Mouse (Mus musculus): ENCODE results near the gene Gm10577. TPM values are rescaled to one million over a fixed set of nuclear protein-coding genes. Genes with fewer than 3 reads are reported as not detected.
A peak's percentile ranks its signal among the peaks of the same experiment; 100 is the strongest.

Gm10577 gene
- polyA plus RNA-seq, 1 experiment from 2014 or later: not detected

GRCm38 (mm10) chr4:101026995-101027394 lies 6.5 kb upstream of the Gm10577 start:
- Histone ChIP-seq H3K4me2 (replicated peaks) (no peak overlapping the region), H3K36me3 (no peaks in the 10 kb centered on the region), H3K9ac (no peak overlapping the region), H3K4me3 (no peak overlapping the region), H3K9me3 (peaks cover 13% of the 10 kb centered on the region), H3K27me3 (no peaks in the 10 kb centered on the region), H3K4me1 (no peaks in the 10 kb centered on the region), H3K27ac (no peak overlapping the region)
- WGBS: 78% methylated on average over 2 of the region's 2 CpGs
- ATAC-seq (ENCODE audit: low FRiP score, low read depth): no peak

GRCm38 (mm10) chr4:101026566-101026965 lies 6.1 kb upstream of the Gm10577 start:
- 82% methylated on average over 5 of the region's 5 CpGs for WGBS
- no peak overlapping the region for H3K27ac ChIP-seq
- ATAC-seq (ENCODE audit: low FRiP score, low read depth): no peak

GRCm38 (mm10) chr4:101017806-101018205 lies 2.7 kb downstream of the Gm10577 start:
- Histone ChIP-seq H3K4me1 (0 out of 2 replicates have a peak, but pooled peaks cover 3% of the 10 kb centered on the region), H3K9me3 (peaks cover 8% of the 10 kb centered on the region), H3K27me3 (no peaks in the 10 kb centered on the region), H3K36me3 (no peaks in the 10 kb centered on the region), H3K4me2 (replicated peaks) (no peak overlapping the region), H3K9ac (no peak overlapping the region), H3K4me3 (no peak overlapping the region), H3K27ac (no peak overlapping the region)
- 90% methylated on average over 4 of the region's 4 CpGs for WGBS
- ATAC-seq (ENCODE audit: low FRiP score, low read depth): no peak

More at GRCm38 (mm10) chr4:101026566-101026965, 6.1 kb upstream of the Gm10577 start:
- Histone ChIP-seq H3K36me3 (no peaks in the 10 kb centered on the region), H3K9ac (no peak overlapping the region), H3K4me2 (replicated peaks) (no peak overlapping the region), H3K4me1 (no peaks in the 10 kb centered on the region), H3K27me3 (no peaks in the 10 kb centered on the region), H3K4me3 (no peak overlapping the region), H3K9me3 (peaks cover 13% of the 10 kb centered on the region)

- H3K36me3 ChIP-seq: peaks cover 30% of the 10 kb centered on the region
- ATAC-seq (ENCODE audit: low FRiP score, low read depth): no peak
- no peak overlapping the region for H3K27ac ChIP-seq
- H3K4me2 ChIP-seq (replicated peaks): no peak overlapping the region
- H3K4me1 ChIP-seq: no peaks in the 10 kb centered on the region
- H3K27me3 ChIP-seq: no peaks in the 10 kb centered on the region
- no peak overlapping the region for H3K9ac ChIP-seq
- 83% methylated on average over 4 of the region's 4 CpGs for WGBS
- peaks cover 6% of the 10 kb centered on the region; the same call in 1 of the 2 replicates for H3K9me3 ChIP-seq
- no peak overlapping the region for H3K4me3 ChIP-seq
These were observed 11.4 kb downstream of the Gm10577 start for GRCm38 (mm10) chr4:101009092-101009491.

GRCm38 (mm10) chr4:101008362-101008769 lies 12.1 kb downstream of the Gm10577 start:
- no peak for ATAC-seq (ENCODE audit: low FRiP score, low read depth)
- no peak overlapping the region for H3K9ac ChIP-seq
- 75% methylated on average over 5 of the region's 5 CpGs for WGBS
- H3K9me3 ChIP-seq: peaks cover 6% of the 10 kb centered on the region; the same call in 1 of the 2 replicates
- no peaks in the 10 kb centered on the region for H3K4me1 ChIP-seq
- no peak overlapping the region for H3K4me2 ChIP-seq (replicated peaks)
- H3K4me3 ChIP-seq: no peak overlapping the region
- no peaks in the 10 kb centered on the region for H3K27me3 ChIP-seq
- H3K36me3 ChIP-seq: peaks cover 38% of the 10 kb centered on the region
- no peak overlapping the region for H3K27ac ChIP-seq

GRCm38 (mm10) chr4:101002961-101003360 lies 17.5 kb downstream of the Gm10577 start:
- no peak for ATAC-seq (ENCODE audit: low FRiP score, low read depth)
- Histone ChIP-seq H3K4me1 (no peaks in the 10 kb centered on the region), H3K9me3 (no peaks in the 10 kb centered on the region), H3K4me3 (no peak overlapping the region), H3K27me3 (no peaks in the 10 kb centered on the region), H3K4me2 (replicated peaks) (no peak overlapping the region), H3K36me3 (peaks cover 72% of the 10 kb centered on the region), H3K9ac (no peak overlapping the region), H3K27ac (no peak overlapping the region)
- 95% methylated on average over 16 of the region's 16 CpGs for WGBS

GRCm38 (mm10) chr4:101001073-101001472 lies 19.4 kb downstream of the Gm10577 start:
- WGBS: 85% methylated on average over 6 of the region's 6 CpGs
- no peak overlapping the region for H3K27ac ChIP-seq
- H3K4me3 ChIP-seq: no peak overlapping the region
- peaks cover 67% of the 10 kb centered on the region for H3K36me3 ChIP-seq
- H3K4me2 ChIP-seq (replicated peaks): no peak overlapping the region
- no peak for ATAC-seq (ENCODE audit: low FRiP score, low read depth)
- no peaks in the 10 kb centered on the region for H3K9me3 ChIP-seq
- 0 out of 2 replicates have a peak, but pooled peaks cover 6% of the 10 kb centered on the region for H3K4me1 ChIP-seq
- no peaks in the 10 kb centered on the region for H3K27me3 ChIP-seq
- H3K9ac ChIP-seq: no peak overlapping the region

- Histone ChIP-seq H3K4me1 (0 out of 2 replicates have a peak, but pooled peaks cover 6% of the 10 kb centered on the region), H3K36me3 (peaks cover 67% of the 10 kb centered on the region), H3K4me3 (no peak overlapping the region), H3K27me3 (no peaks in the 10 kb centered on the region), H3K9ac (no peak overlapping the region), H3K4me2 (replicated peaks) (no peak overlapping the region), H3K27ac (no peak overlapping the region), H3K9me3 (no peaks in the 10 kb centered on the region)
- WGBS: 87% methylated on average over 3 of the region's 3 CpGs
- no peak for ATAC-seq (ENCODE audit: low FRiP score, low read depth)
These were observed 19.9 kb downstream of the Gm10577 start for GRCm38 (mm10) chr4:101000622-101001021.

- Histone ChIP-seq H3K4me2 (replicated peaks) (no peak overlapping the region), H3K36me3 (peaks cover 74% of the 10 kb centered on the region), H3K4me1 (0 out of 2 replicates have a peak, but pooled peaks cover 6% of the 10 kb centered on the region), H3K27ac (no peak overlapping the region), H3K9me3 (no peaks in the 10 kb centered on the region), H3K27me3 (no peaks in the 10 kb centered on the region), H3K9ac (no peak overlapping the region), H3K4me3 (no peak overlapping the region)
- WGBS: 82% methylated on average over 8 of the region's 8 CpGs
- no peak for ATAC-seq (ENCODE audit: low FRiP score, low read depth)
These were observed 21.6 kb downstream of the Gm10577 start for GRCm38 (mm10) chr4:100998906-100999305.

DNA sequence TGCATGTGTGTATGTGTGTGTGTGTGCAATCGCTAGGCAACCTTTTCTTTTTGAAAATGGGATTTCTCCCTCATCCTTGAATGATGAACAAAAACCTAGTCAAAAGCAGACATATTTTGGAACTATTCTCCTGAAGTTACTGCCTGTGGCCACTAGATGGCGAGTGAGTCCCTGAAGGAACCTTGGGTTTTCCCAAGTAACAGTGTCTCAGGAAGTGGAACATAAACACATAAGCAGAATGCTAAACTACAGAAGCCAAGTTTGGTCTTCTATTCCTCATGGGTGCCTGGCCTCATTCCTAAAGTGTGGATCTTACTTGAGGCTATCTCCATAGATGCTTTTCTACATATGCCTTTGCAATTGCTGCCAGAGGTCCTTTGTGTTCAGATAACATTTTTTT lies 22.4 kb downstream of the Gm10577 start:
- no peak; the same call in 1 of the 2 replicates for ATAC-seq (ENCODE audit: low FRiP score, low read depth)
- Histone ChIP-seq H3K4me2 (replicated peaks) (no peak overlapping the region), H3K4me1 (0 out of 2 replicates have a peak, but pooled peaks cover 6% of the 10 kb centered on the region), H3K9ac (no peak overlapping the region), H3K36me3 (peaks cover 74% of the 10 kb centered on the region), H3K9me3 (no peaks in the 10 kb centered on the region), H3K27me3 (no peaks in the 10 kb centered on the region), H3K27ac (0 out of 2 replicates have a peak overlapping the region, but pooled peaks have one; percentile 7), H3K4me3 (no peak overlapping the region)
- 25% methylated on average over 2 of the region's 2 CpGs for WGBS

DNA sequence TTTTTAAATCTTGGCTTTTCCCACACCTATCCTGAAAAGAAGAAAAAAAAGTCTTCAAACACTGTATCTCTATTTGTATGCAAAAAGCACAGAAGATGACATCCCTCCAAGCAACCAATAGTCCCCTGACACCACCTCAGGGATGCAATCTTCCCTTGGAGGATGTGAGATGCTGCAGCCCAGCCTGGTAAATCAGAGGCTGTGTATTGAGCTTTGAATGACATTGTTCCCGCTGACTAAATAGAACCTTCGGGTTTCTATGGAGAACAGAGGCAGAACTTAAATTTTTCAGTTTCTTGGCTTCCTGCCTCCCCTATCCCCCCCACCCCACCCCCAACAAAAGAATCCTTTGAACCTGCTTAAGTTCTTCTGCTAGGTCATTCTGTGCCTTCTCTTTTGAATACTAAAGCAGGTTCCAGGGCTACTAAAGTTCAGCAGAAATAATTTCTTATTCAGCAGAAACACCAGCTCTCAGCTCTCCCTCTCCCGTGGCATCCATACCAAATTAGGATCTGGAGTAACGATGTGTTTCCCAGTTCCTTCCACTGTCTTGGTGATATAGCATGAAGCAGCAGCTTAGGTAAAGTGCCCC lies 24.3 kb downstream of the Gm10577 start:
- Histone ChIP-seq H3K9ac (no peak overlapping the region), H3K36me3 (peaks cover 77% of the 10 kb centered on the region), H3K27ac (no peak overlapping the region), H3K4me1 (0 out of 2 replicates have a peak, but pooled peaks cover 6% of the 10 kb centered on the region), H3K27me3 (no peaks in the 10 kb centered on the region), H3K4me2 (replicated peaks) (no peak overlapping the region), H3K9me3 (no peaks in the 10 kb centered on the region), H3K4me3 (no peak overlapping the region)
- ATAC-seq (ENCODE audit: low FRiP score, low read depth): no peak
- WGBS: 88% methylated on average over 4 of the region's 4 CpGs

- no peak overlapping the region for H3K9ac ChIP-seq
- H3K4me3 ChIP-seq: no peak overlapping the region
- H3K4me1 ChIP-seq: 0 out of 2 replicates have a peak, but pooled peaks cover 6% of the 10 kb centered on the region
- ATAC-seq (ENCODE audit: low FRiP score, low read depth): no peak
- H3K4me2 ChIP-seq (replicated peaks): no peak overlapping the region
- no peaks in the 10 kb centered on the region for H3K9me3 ChIP-seq
- no peaks in the 10 kb centered on the region for H3K27me3 ChIP-seq
- 85% methylated on average over 5 of the region's 5 CpGs for WGBS
- peaks cover 81% of the 10 kb centered on the region for H3K36me3 ChIP-seq
- no peak overlapping the region for H3K27ac ChIP-seq
These were observed 24.9 kb downstream of the Gm10577 start for GRCm38 (mm10) chr4:100995617-100996016.
